Mouse (Mus musculus) liver, embryonic 16.5 days (tissue): Measurements from ENCODE around the gene Dcdc2b. TPM values are rescaled to one million over a fixed set of nuclear protein-coding genes. Genes with fewer than 3 reads are reported as not detected.

ENCODE experiments used
- ATAC-seq: fragments of 200-750 bp; cut with Nextera tagmentation; 2 replicates; pipeline ENCODE4 v1.8.0; 2017; ENCODE audit warnings: low read depth, mild to moderate bottlenecking, moderate number of reproducible peaks, moderate library complexity
- H3K27ac ChIP-seq: fragments of 300-500 bp; sonication (generic); 2 replicates; pipeline ENCODE4 v1.5.1; 2014; ENCODE audit warnings: mild to moderate bottlenecking, low read length
- H3K27me3 ChIP-seq: fragments of 300-500 bp; sonication (generic); 2 replicates; pipeline ENCODE4 v1.6.1; 2014; ENCODE audit warnings: low read depth, low read length, mixed read lengths; ENCODE audit not compliant: control insufficient read depth, insufficient read depth
- H3K36me3 ChIP-seq: fragments of 300-500 bp; sonication (generic); 2 replicates; pipeline ENCODE4 v1.6.1; 2014; ENCODE audit warnings: mild to moderate bottlenecking; ENCODE audit not compliant: control insufficient read depth, insufficient read depth
- H3K4me1 ChIP-seq: fragments of 300-500 bp; sonication (generic); 2 replicates; pipeline ENCODE4 v1.6.1; 2014; ENCODE audit warnings: low read depth, low read length, mixed read lengths; ENCODE audit not compliant: control insufficient read depth
- H3K4me2 ChIP-seq: fragments of 300-500 bp; sonication (generic); 2 replicates; pipeline ENCODE4 v1.6.1; 2014; ENCODE audit warnings: low read depth, low read length, mixed read lengths
- H3K4me3 ChIP-seq: fragments of 300-500 bp; sonication (generic); 2 replicates; pipeline ENCODE4 v1.5.1; 2014; ENCODE audit warnings: low read depth, mild to moderate bottlenecking, low read length
- H3K9ac ChIP-seq: fragments of 300-500 bp; sonication (generic); 2 replicates; pipeline ENCODE4 v1.6.1; 2014; ENCODE audit warnings: low read depth, low read length
- H3K9me3 ChIP-seq: fragments of 300-500 bp; sonication (generic); replicated peaks from 2 replicates; pipeline ENCODE4 v1.6.1; 2016; ENCODE audit warnings: low read length; ENCODE audit not compliant: control insufficient read depth
- WGBS: fragments of 180-500 bp; shearing (Covaris S2); extraction: QIAGEN DNeasy Blood & Tissue Kit; methylation state at CpG from one replicate; pipeline ENCODE4 v1.1.7; 2014; ENCODE audit not compliant: insufficient replicate concordance; 5-methylcytosine and 5-hydroxymethylcytosine counted together
- polyA plus RNA-seq: library from polyadenylated mRNA; unstranded; fragments of >200 nt; fragmentation: Nextera tagmentation; extraction: Ambion mirVana; gene quantifications from 2 replicates; pipeline ENCODE4 v1.2.1, GENCODE M21; 2015

The Dcdc2b gene
- polyA plus RNA-seq, 1 experiment from 2014 or later, result 0.46 TPM

DNA sequence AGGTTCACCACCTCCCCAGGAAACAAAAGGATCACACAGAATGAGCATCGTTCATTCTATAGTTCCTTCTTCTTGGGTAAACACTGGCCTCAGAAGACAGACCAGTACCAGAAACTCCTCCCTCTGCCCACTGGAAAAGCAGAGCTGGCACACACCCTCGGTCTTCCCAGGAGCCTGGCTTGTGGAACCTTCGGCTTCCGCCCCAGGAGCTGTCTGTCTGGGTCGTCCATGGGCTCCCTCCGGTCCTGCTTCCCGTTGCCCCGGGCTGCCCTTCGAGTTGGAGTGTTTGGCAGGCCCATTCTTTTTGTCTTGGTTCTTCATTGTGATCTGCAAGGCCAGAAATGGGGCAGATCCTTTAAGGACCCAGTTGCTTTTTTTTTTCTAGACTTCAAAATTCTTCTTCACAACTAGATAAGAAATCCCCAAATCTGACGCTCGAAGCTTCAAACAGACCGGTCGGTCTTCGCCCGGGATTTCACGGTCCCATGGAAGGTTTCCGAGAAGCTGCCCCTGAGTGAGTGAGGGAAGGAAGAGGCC is 26.1 kb upstream of the Dcdc2b start:
- Histone ChIP-seq H3K27me3 (no peaks in the 10 kb centered on the region), H3K9me3 (no peaks in the 10 kb centered on the region), H3K27ac (peak overlapping the region; percentile 91), H3K4me2 (peak overlapping the region; percentile 91), H3K36me3 (peaks cover 32% of the 10 kb centered on the region), H3K4me1 (peaks cover 23% of the 10 kb centered on the region), H3K4me3 (peak overlapping the region; percentile 81), H3K9ac (peak overlapping the region; percentile 77)
- ATAC-seq, result no peak
- 2% methylated on average over 17 of the region's 17 CpGs for WGBS

- ATAC-seq, result no peak
- Histone ChIP-seq H3K4me3 (peak overlapping the region; percentile 81), H3K4me1 (peaks cover 27% of the 10 kb centered on the region), H3K4me2 (peak overlapping the region; percentile 91), H3K27ac (no peak overlapping the region), H3K27me3 (no peaks in the 10 kb centered on the region), H3K36me3 (peaks cover 35% of the 10 kb centered on the region), H3K9ac (no peak overlapping the region; the same call in 1 of the 2 replicates), H3K9me3 (no peaks in the 10 kb centered on the region)
- 83% methylated on average over 15 of the region's 15 CpGs for WGBS
Observed at GRCm38 (mm10) chr4:129639221-129639620, 25.2 kb upstream of the Dcdc2b start.

DNA sequence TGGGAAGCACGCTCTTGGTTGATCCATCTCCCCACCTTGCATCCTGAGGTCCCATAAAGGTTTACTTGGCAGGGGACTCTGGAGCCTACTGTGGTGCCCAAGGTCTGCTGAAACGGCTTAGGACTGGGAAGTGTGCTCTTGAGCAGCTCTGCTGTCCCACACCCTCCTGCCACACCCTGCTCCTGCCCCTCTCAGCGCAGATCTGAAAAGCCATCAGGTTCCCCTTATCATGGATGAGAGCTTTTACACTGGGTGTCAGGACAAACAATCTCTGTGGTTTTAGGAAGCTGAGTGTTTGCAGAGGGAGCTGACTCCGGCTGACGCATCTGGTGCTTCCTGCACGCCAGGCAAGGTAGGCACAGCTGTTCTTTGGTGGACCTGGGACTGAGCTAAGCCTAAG is 19.8 kb upstream of the Dcdc2b start:
- Histone ChIP-seq H3K9ac (no peak overlapping the region), H3K4me1 (peaks cover 17% of the 10 kb centered on the region), H3K27ac (no peak overlapping the region), H3K4me2 (peak overlapping the region; percentile 10; the same call in 1 of the 2 replicates), H3K27me3 (no peaks in the 10 kb centered on the region), H3K9me3 (no peaks in the 10 kb centered on the region), H3K4me3 (no peak overlapping the region), H3K36me3 (peaks cover 74% of the 10 kb centered on the region)
- 45% methylated on average over 6 of the region's 6 CpGs for WGBS
- ATAC-seq, result peak; percentile 85

GRCm38 (mm10) chr4:129631867-129632266 is 17.8 kb upstream of the Dcdc2b start:
- Histone ChIP-seq H3K36me3 (peaks cover 78% of the 10 kb centered on the region), H3K9me3 (no peaks in the 10 kb centered on the region), H3K27ac (no peak overlapping the region), H3K4me3 (no peak overlapping the region), H3K4me2 (no peak overlapping the region), H3K9ac (no peak overlapping the region), H3K4me1 (peaks cover 12% of the 10 kb centered on the region), H3K27me3 (no peaks in the 10 kb centered on the region)
- ATAC-seq, result no peak
- WGBS, result 87% methylated on average over 12 of the region's 12 CpGs

GRCm38 (mm10) chr4:129630944-129631343 is 16.9 kb upstream of the Dcdc2b start:
- no peak for ATAC-seq
- WGBS, result 81% methylated on average over 4 of the region's 4 CpGs

DNA sequence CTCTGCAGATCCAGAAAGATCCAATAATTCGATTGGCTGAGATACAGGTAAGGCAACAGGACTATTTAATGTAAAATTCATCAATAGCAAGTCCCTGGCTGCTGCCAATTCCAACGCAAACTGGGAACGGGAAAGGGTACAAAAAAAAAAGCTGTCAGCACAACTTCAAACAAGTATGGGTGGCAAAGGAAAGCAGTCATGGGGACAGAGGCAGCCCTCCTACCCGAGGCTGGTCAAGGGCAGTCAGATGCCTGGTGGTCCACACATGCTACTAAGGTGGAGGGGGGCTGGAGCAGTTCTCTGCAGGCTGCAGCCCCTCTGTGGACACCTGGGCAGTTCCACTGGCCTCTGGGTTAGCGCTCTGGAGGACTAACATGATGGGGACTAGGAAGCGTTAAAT is 12.0 kb upstream of the Dcdc2b start:
- H3K4me3 ChIP-seq, result no peak overlapping the region
- no peak overlapping the region for H3K4me2 ChIP-seq
- no peaks in the 10 kb centered on the region for H3K27me3 ChIP-seq
- no peak overlapping the region for H3K9ac ChIP-seq
- peaks cover 39% of the 10 kb centered on the region for H3K36me3 ChIP-seq
- peaks cover 30% of the 10 kb centered on the region for H3K4me1 ChIP-seq
- no peak for ATAC-seq
- 69% methylated on average over 6 of the region's 6 CpGs for WGBS
- no peaks in the 10 kb centered on the region for H3K9me3 ChIP-seq
- no peak overlapping the region for H3K27ac ChIP-seq

More at GRCm38 (mm10) chr4:129630944-129631343, 16.9 kb upstream of the Dcdc2b start:
- no peak overlapping the region for H3K27ac ChIP-seq
- no peaks in the 10 kb centered on the region for H3K27me3 ChIP-seq
- no peak overlapping the region for H3K4me2 ChIP-seq
- peaks cover 69% of the 10 kb centered on the region for H3K36me3 ChIP-seq
- no peak overlapping the region for H3K9ac ChIP-seq
- no peaks in the 10 kb centered on the region for H3K9me3 ChIP-seq
- peaks cover 13% of the 10 kb centered on the region for H3K4me1 ChIP-seq
- H3K4me3 ChIP-seq, result no peak overlapping the region

DNA sequence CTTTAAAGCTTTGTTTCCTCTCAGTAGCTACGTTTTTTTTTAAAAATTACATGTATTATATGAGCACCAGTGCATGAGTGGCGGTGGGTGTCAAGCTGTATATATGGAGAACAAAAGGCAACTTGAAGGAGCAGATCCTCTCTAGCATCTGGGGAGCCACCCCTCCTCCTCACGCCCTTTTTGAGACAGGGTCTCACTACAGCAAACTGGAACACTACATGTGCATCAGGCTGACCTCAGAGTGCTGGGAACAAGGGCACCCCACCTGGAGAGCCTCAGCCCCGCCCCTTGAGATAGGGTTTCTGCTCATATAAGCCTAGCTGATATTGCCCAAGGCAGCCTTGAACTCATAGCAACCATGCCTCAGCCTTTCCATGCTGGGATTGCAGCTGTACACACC is 11.4 kb upstream of the Dcdc2b start:
- peak overlapping the region; percentile 69; the same call in 1 of the 2 replicates for H3K4me2 ChIP-seq
- H3K4me3 ChIP-seq, result no peak overlapping the region
- peak overlapping the region; percentile 75 for H3K27ac ChIP-seq
- H3K36me3 ChIP-seq, result peaks cover 33% of the 10 kb centered on the region
- 44% methylated on average over 4 of the region's 4 CpGs for WGBS
- peaks cover 30% of the 10 kb centered on the region for H3K4me1 ChIP-seq
- H3K9me3 ChIP-seq, result no peaks in the 10 kb centered on the region
- H3K27me3 ChIP-seq, result no peaks in the 10 kb centered on the region
- H3K9ac ChIP-seq, result no peak overlapping the region
- ATAC-seq, result no peak

- ATAC-seq, result peak; percentile 24; the same call in 1 of the 2 replicates
- H3K4me2 ChIP-seq, result peak overlapping the region; percentile 69
- H3K9me3 ChIP-seq, result no peaks in the 10 kb centered on the region
- 3% methylated on average over 6 of the region's 6 CpGs for WGBS
- peak overlapping the region; percentile 49 for H3K9ac ChIP-seq
- H3K4me1 ChIP-seq, result peaks cover 30% of the 10 kb centered on the region
- H3K36me3 ChIP-seq, result peaks cover 28% of the 10 kb centered on the region
- H3K27me3 ChIP-seq, result no peaks in the 10 kb centered on the region
- H3K27ac ChIP-seq, result peak overlapping the region; percentile 75
- H3K4me3 ChIP-seq, result peak overlapping the region; percentile 61
Observed at GRCm38 (mm10) chr4:129625029-129625370, 10.9 kb upstream of the Dcdc2b start.

DNA sequence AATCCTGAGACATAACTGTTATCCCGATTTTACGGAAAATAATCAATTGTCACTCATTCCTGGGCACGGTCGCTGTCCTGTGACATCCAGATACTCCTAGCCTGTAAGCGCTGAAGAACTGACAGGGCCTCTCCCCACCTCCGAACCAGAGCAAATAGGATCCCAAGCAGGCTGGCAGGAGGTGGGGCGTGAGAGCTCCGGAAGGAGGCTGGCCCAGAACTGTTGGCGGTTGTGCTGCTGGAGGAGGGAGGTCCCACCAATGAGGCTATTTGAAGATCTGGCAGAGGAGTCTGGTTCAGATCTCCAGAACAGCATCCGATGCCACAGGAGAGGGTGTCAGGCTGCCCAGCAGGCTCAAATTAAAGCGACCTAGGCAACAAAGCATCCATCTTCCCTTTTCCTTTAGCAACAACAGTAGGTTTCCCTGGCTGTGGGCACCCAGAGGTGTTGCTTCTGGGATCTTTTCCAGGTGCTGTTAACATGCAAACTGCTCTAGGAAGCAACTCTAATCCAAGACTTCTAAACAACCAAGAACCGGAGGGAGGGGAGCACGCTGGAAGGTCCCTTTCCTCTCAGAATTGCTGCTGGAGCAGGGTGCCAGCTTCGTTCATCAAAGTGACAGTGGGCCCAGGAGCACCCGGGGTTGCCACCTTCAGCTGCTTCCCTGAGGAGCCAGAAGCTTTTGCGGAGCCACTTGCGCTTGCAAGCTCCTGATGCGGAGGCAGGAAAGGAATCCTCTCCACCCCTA is 10.4 kb upstream of the Dcdc2b start:
- peak; percentile 95 for ATAC-seq
- H3K9me3 ChIP-seq, result no peaks in the 10 kb centered on the region
- under 1% methylated on average over 18 of the region's 18 CpGs for WGBS

More for the DNA sequence above, 10.4 kb upstream of the Dcdc2b start:
- H3K4me1 ChIP-seq, result peaks cover 30% of the 10 kb centered on the region
- peaks cover 24% of the 10 kb centered on the region for H3K36me3 ChIP-seq
- H3K9ac ChIP-seq, result peak overlapping the region; percentile 59
- H3K27me3 ChIP-seq, result no peaks in the 10 kb centered on the region
- peak overlapping the region; percentile 61 for H3K4me3 ChIP-seq
- H3K4me2 ChIP-seq, result peak overlapping the region; percentile 69
- peak overlapping the region; percentile 75 for H3K27ac ChIP-seq
